Mouse (Mus musculus): ENCODE data around the gene Sspn.

DNA sequence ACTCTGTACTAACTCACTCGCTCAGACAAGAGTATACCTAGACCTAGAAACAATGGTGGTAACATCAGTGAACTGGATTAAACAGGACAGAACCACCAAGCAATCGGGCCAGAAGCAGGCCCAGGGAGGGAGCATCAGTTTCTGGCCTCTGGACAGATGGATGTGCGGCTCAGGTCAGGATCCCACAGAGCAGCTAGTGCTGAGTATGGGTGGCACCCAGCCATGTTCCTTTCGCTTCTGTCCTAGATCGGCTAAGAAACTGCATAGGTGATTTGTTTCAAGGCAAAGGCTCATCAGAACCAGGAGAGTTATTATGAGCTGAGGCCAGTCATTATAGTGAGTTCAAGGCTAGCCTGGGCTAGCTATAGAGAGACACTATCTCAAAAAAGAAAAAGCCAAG, 27.3 kb upstream of the Sspn start:
- TF ChIP-seq CTCF (IDR thresholded peaks at IDR 0.05; ENCODE audit: low read depth, low read length) (no peak), TAL1 (conservative IDR thresholded peaks at IDR 0.05; ENCODE audit: low read depth, low read length) (no peak)
